Comparison of ENCODE assay signal across 18 mouse cellular contexts in the genomic region with DNA sequence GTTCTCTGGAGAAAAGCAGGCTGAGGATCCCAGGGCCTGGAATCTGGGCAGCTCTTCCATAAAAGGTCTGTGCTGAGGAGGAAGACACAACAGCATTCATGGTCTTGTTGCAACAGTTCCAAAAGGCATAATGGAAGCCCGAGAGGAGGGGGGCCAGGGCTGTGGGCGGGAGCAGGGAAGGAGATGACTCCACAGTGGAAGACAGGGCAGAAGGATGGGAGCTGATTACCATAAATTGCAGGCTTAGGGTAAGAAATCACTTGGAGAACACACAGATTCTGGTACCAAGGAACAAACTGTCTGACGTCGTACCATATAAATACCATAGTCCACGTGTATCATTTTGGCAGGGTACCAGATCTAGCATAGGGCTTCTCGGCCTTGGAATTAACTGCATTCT. TPM values are rescaled to one million over a fixed set of nuclear protein-coding genes. Genes with fewer than 3 reads are reported as not detected.
DNase-seq lines count a peak whose midpoint lies in the region.
"Had no signal": no experiment of that assay in that cellular context is flagged by ENCODE, and none has a peak within 500 bp of the region (broad histone marks: within the 10 kb centered on the region; RNA-seq: fewer than 3 reads in every experiment).

No protein-coding gene starts in this region.

- intact Hi-C loops in left cerebral cortex, postnatal 10 days (cut with DNase I): no loop called here

- peak; percentile 22 for DNase-seq in left cerebral cortex, adult 11 months (ENCODE audit: low spot score)
- DNase-seq in left cerebral cortex, postnatal 10 days (ENCODE audit: extremely low spot score in 1 of 2, low spot score in 2 of 2): no peak
- DNase-seq in layer of hippocampus, adult 9-11 months: peak; percentile 65
- DNase-seq in left cerebral cortex, adult 9 months (ENCODE audit: low spot score in 2 of 2): peak; percentile 27 to 60
- peak; percentile 39 for DNase-seq in right cerebral cortex, postnatal 25 days
- DNase-seq in thymus, postnatal 0 days (ENCODE audit: low spot score): no peak
- no peak for DNase-seq in adrenal gland, adult 18-20 months (ENCODE audit: low spot score in 2 of 2)
- DNase-seq: adrenal gland, postnatal 25 days; cerebellum, adult 2 months; forebrain, postnatal 0 days; heart, adult 11 months; heart, postnatal 14 days; kidney, adult 18-20 months; liver, embryonic 13.5 days; lung, embryonic 14.5 days; lung, postnatal 36 days; retina, postnatal 1 day had no signal

RNA-seq across cellular contexts. Expression of a gene that starts 51.9 kb away (rescaled TPM):
- 10 to 100 TPM; 16.5 to 17.5 TPM for total RNA-seq in left cerebral cortex, postnatal 10 days (2021)
- 0.57 and 0.79 TPM in 2 replicates for polyA plus RNA-seq in thymus, postnatal 0 days (2015; fragmentation: Nextera tagmentation; extraction: Ambion mirVana)
- total RNA-seq in adrenal gland, adult 18-20 months (2021): 1 to 10 TPM; 5.0 to 5.9 TPM
- total RNA-seq: megakaryocyte-erythroid progenitor cell, adult 5-6 weeks had no signal

Comparison
In these comparisons a context has a peak if more than half of its experiments do, and no peak if none do; other contexts are left out.
1. DNase-seq: peak in left cerebral cortex, adult 11 months (single experiment), layer of hippocampus, adult 9-11 months (single experiment), left cerebral cortex, adult 9 months (2 of 2) and right cerebral cortex, postnatal 25 days (single experiment); none in left cerebral cortex, postnatal 10 days (0 of 2), thymus, postnatal 0 days (single experiment) and adrenal gland, adult 18-20 months (0 of 2).